Mouse (Mus musculus) layer of hippocampus, adult 18-20 months (tissue): ENCODE data around the gene Hipk4. TPM values are rescaled to one million over a fixed set of nuclear protein-coding genes. Genes with fewer than 3 reads are reported as not detected.

ENCODE experiments used
- total RNA-seq, 2 experiments: library from RNA; stranded (reverse); gene quantifications; 2 replicates each; pipeline ENCODE4 v1.2.3; 2021

Gene Hipk4
- total RNA-seq, 2 experiments from 2014 or later, result not detected

Other genes with a start within 250 kb of the Hipk4 start
- 10 to 100 TPM; 43.9 to 47.5 TPM for gene Ltbp4, start 185.6 kb upstream of the Hipk4 start, total RNA-seq
- 10 to 100 TPM; 25.8 to 28.2 TPM for gene Shkbp1, start 167.2 kb upstream of the Hipk4 start, total RNA-seq
- gene Gm20479, start 165.8 kb upstream of the Hipk4 start, total RNA-seq, result not detected
- 100 to 1,000 TPM; 130 to 133 TPM for gene Sptbn4, start 75.6 kb upstream of the Hipk4 start, total RNA-seq
- 10 to 100 TPM; 18.5 to 20.1 TPM for gene Blvrb, start 75.3 kb upstream of the Hipk4 start, total RNA-seq
- gene Sertad3, start 49.5 kb upstream of the Hipk4 start, total RNA-seq, result 1 to 10 TPM; 4.2 to 5.1 TPM
- gene Sertad1, start 36.4 kb upstream of the Hipk4 start, total RNA-seq, result 10 to 100 TPM in 1 of 2 experiments, 1 to 10 TPM in 1; 8.7 to 11.5 TPM
- under 1 TPM; 0.25 to 0.35 TPM for gene Prx, start 23.9 kb upstream of the Hipk4 start, total RNA-seq
- 100 to 1,000 TPM; 575 to 580 TPM for gene Pld3, start 30.0 kb downstream of the Hipk4 start, total RNA-seq
- gene 2310022A10Rik, start 30.0 kb downstream of the Hipk4 start, total RNA-seq, result 10 to 100 TPM; 24.7 to 26.5 TPM
- gene Akt2, start 68.3 kb downstream of the Hipk4 start, total RNA-seq, result 100 to 1,000 TPM in 1 of 2 experiments, 10 to 100 TPM in 1; 88.8 to 103 TPM
- gene Ttc9b, start 130.6 kb downstream of the Hipk4 start, total RNA-seq, result 10 to 100 TPM; 45.3 to 45.7 TPM
- 100 to 1,000 TPM; 175 to 180 TPM for gene Map3k10, start 151.3 kb downstream of the Hipk4 start, total RNA-seq
- gene Zfp607b, start 166.1 kb downstream of the Hipk4 start, total RNA-seq, result 10 to 100 TPM; 10.3 to 10.6 TPM
- gene Zfp60, start 208.1 kb downstream of the Hipk4 start, total RNA-seq, result 10 to 100 TPM; 36.0 to 37.7 TPM